Mouse (Mus musculus) ES-E14 (cell line): ENCODE measurements around the gene Neil1. TPM values are rescaled to one million over a fixed set of nuclear protein-coding genes. Genes with fewer than 3 reads are reported as not detected.

Experiments used
- DNase-seq: peaks from one replicate; pipeline ENCODE4 v3.0.0-alpha.2; 2013; ENCODE audit warnings: low read depth, low spot score
- H3K27ac ChIP-seq: 2 replicates; pipeline ENCODE4 v1.5.1; 2012; ENCODE audit warnings: low read depth, mild to moderate bottlenecking, low read length, moderate library complexity, mixed read lengths; ENCODE audit not compliant: poor library complexity, insufficient read depth, severe bottlenecking
- H3K36me3 ChIP-seq: 2 replicates; pipeline ENCODE4 v1.6.1; 2012; ENCODE audit warnings: mild to moderate bottlenecking, low read length, moderate library complexity, mixed read lengths; ENCODE audit not compliant: control insufficient read depth, poor library complexity, insufficient read depth, severe bottlenecking
- H3K4me1 ChIP-seq, 2 experiments: fragments of 150-350 bp in 1 of 2; sonication (generic) in 1 of 2; 2 replicates each; pipeline ENCODE4 v1.6.1; 2012; ENCODE audit warnings: low read length in 2 of 2, mild to moderate bottlenecking in 1 of 2, mixed read lengths in 1 of 2; ENCODE audit not compliant: control insufficient read depth in 2 of 2, insufficient read depth in 2 of 2, poor library complexity in 1 of 2
- H3K4me3 ChIP-seq, 2 experiments: fragments of 150-350 bp in 1 of 2; sonication (generic) in 1 of 2; 2 replicates each; pipeline ENCODE4 v1.5.1; 2012; ENCODE audit warnings: low read length in 2 of 2, low read depth in 1 of 2, mild to moderate bottlenecking in 1 of 2, mixed read lengths in 1 of 2; ENCODE audit not compliant: insufficient read depth in 1 of 2, poor library complexity in 1 of 2, severe bottlenecking in 1 of 2
- H3K9ac ChIP-seq: 2 replicates; pipeline ENCODE4 v1.6.1; 2012; ENCODE audit warnings: low read depth, mild to moderate bottlenecking, low read length, mixed read lengths; ENCODE audit not compliant: poor library complexity, insufficient read depth, severe bottlenecking
- H3K9me3 ChIP-seq: fragments of 150-350 bp; sonication (generic); 2 replicates; pipeline ENCODE4 v1.6.1; 2012; ENCODE audit warnings: low read depth, mild to moderate bottlenecking, low read length; ENCODE audit not compliant: control insufficient read depth, insufficient read depth
- CHD2 ChIP-seq: IDR thresholded peaks from 2 replicates; pipeline ENCODE4 v1.6.1; 2014; ENCODE audit warnings: mild to moderate bottlenecking, low read depth, low read length, inconsistent platforms
- HCFC1 ChIP-seq: IDR thresholded peaks from 2 replicates; pipeline ENCODE4 v1.6.1; 2012; ENCODE audit warnings: low read length, inconsistent platforms, borderline replicate concordance; ENCODE audit not compliant: insufficient read depth
- MAFK ChIP-seq: IDR thresholded peaks from 2 replicates; pipeline ENCODE4 v1.6.1; 2014; ENCODE audit warnings: mild to moderate bottlenecking, low read depth, low read length, inconsistent platforms; ENCODE audit not compliant: insufficient read depth
- ZC3H11A ChIP-seq: IDR thresholded peaks from 2 replicates; pipeline ENCODE4 v1.6.1; 2012; ENCODE audit warnings: low read depth, mild to moderate bottlenecking, inconsistent platforms, low read length, borderline replicate concordance
- ZNF384 ChIP-seq: IDR thresholded peaks from 2 replicates; pipeline ENCODE4 v1.6.1; 2012; ENCODE audit warnings: low read depth, low read length, inconsistent platforms
- in situ Hi-C, 2 experiments: fragments of 600-800 bp; cut with MboI; formaldehyde crosslinking; loops; one replicate each; pipeline ENCODE4 v1.15.1; 2025; ENCODE audit warnings: low sequenced_read_pairs in 2 of 2, inconsistent platforms in 1 of 2; ENCODE audit not compliant: unreplicated experiment in 2 of 2
- total RNA-seq: library from RNA; depleted of rRNA; stranded (reverse); fragments of 300-350 nt; gene quantifications from 2 replicates; pipeline ENCODE4 v1.2.3, GENCODE M21; 2012

Neil1 gene
- total RNA-seq, 1 experiment = 4.4 TPM

DNA sequence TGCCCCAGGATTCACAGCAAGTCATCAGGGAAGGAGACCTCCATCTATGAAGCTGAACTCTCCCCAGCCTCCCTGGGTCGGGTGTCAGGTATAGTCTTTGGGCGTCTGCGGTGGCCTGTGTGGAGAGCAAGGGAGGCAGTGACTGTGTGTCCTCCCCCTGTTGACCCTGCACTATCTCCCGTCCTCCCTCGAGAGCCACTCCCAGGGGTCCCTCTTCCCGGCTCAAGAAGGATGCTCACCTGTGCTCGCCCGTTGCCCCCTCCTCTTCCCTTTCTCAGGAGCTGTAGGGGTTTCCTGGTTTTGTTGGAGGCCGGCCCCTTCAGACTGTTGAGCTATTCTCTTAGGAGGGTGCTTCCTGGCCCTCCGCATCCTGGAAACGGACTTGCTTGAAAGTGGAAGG lies 4.9 kb downstream of the Neil1 start:
- no peak overlapping the region for H3K27ac ChIP-seq
- H3K9ac ChIP-seq = no peak overlapping the region
- DNase-seq = no peak
- H3K36me3 ChIP-seq = peaks cover 44% of the 10 kb centered on the region
- peaks cover 3 to 10% of the 10 kb centered on the region in 2 experiments; a peak in 3 of 4 replicates for H3K4me1 ChIP-seq
- TF ChIP-seq CHD2 = no peak
- TF ChIP-seq ZC3H11A = no peak
- TF ChIP-seq HCFC1 = no peak
- TF ChIP-seq ZNF384 = no peak
- TF ChIP-seq MAFK = no peak
- H3K9me3 ChIP-seq = no peaks in the 10 kb centered on the region
- in situ Hi-C loops = no loop called here
- no peak overlapping the region for H3K4me3 ChIP-seq

DNA sequence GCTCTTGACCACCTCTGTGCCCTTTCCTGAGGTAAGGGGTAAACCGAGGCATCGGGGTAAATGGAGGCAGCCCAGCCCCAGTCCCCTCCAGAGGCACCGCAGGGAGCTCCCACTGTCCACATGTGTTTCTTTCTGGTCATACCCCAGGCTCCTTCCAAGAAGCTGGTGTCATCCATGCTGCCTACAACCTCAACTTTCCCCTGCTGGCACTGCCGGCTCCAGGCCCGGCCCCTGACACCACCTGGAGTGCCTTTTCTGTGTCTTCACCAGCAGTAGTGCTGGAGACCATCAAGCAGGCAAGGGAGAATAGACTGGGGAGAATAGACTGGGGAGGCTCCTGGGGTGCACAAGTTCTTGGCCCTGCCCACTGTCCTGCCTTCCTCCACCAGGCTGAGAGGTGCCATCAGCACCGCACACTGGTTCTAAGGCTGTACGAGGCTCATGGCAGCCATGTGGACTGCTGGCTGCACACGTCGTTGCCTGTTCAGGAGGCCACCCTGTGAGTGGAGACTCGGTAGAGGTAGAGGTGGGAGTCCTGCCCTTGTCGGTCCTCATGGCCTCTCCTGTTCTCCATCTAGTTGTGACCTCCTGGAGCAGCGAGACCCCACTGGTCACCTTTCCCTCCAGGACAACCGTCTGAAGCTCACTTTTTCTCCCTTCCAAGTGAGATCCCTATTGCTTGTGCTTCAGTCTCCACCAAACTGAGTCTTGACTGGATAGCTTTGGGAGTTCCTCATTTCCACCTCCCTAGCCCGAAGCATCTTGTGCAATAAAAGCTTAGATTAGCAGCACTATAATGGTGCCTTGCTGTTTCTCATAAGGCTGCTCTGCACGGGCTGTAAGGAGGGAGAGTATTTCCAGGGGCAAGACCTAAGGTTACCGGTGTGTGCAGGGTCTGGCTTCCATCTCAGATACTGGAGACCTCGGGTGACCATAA lies 6.4 kb downstream of the Neil1 start:
- H3K4me1 ChIP-seq = peaks cover 3% of the 10 kb centered on the region in 2 experiments; a peak in 3 of 4 replicates
- H3K9me3 ChIP-seq = no peaks in the 10 kb centered on the region
- in situ Hi-C loops = no loop called here
- TF ChIP-seq HCFC1 (no peak), ZNF384 (no peak), CHD2 (no peak), MAFK (no peak), ZC3H11A (no peak)
- H3K27ac ChIP-seq = no peak overlapping the region
- peaks cover 59% of the 10 kb centered on the region for H3K36me3 ChIP-seq
- no peak overlapping the region for H3K4me3 ChIP-seq
- H3K9ac ChIP-seq = no peak overlapping the region
- no peak for DNase-seq

DNA sequence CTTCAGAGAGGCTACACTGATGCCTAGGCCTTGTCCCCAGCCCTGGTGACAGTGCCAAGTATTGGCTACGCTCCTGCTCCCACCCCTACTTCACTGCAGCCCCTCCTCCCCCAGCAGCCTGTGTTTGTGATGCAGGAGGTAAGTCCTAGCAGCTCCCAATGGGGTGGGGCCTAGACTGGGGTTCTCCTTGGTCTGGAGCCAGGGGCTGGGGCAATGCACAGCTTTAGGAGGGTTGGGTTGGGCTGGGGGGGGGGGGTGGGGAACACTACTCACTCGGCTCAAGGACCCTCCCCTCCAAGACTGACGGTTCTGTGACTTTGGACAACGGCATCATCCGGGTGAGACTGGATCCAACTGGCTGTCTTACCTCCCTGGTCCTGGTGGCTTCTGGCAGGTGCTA lies 8.5 kb downstream of the Neil1 start:
- no peaks in the 10 kb centered on the region for H3K9me3 ChIP-seq
- H3K27ac ChIP-seq = no peak overlapping the region
- H3K9ac ChIP-seq = no peak overlapping the region
- H3K36me3 ChIP-seq = peaks cover 68% of the 10 kb centered on the region
- H3K4me1 ChIP-seq = peaks cover 0 to 3% of the 10 kb centered on the region in 2 experiments; a peak in 1 of 4 replicates
- DNase-seq = no peak
- TF ChIP-seq ZC3H11A (no peak), CHD2 (no peak), MAFK (no peak), HCFC1 (no peak), ZNF384 (no peak)
- in situ Hi-C loops = no loop called here
- H3K4me3 ChIP-seq = no peak overlapping the region

DNA sequence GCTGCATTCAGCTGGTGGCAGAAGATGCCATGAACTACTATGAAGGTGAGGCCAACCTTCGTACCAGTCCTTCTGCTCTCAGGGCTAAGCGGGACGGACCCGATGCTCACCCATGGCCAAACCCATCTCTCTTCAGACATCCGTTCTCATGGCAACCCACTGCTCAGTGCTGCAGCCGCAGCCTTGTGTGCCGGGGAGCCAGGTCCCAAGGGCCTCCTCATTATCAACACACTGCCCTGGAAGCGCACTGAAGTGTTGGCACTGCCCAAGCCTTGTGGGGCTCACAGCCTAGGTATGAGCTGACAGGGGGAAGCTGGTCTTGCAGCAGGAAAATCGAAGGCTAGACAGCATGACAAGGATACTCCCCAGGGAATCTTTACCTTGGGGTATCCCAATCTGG lies 9.0 kb downstream of the Neil1 start:
- no peak overlapping the region for H3K27ac ChIP-seq
- TF ChIP-seq MAFK (no peak), HCFC1 (no peak), ZNF384 (no peak), ZC3H11A (no peak), CHD2 (no peak)
- no peak overlapping the region for H3K9ac ChIP-seq
- in situ Hi-C loops = no loop called here
- no peaks in the 10 kb centered on the region for H3K9me3 ChIP-seq
- peaks cover 0 to 3% of the 10 kb centered on the region in 2 experiments; a peak in 1 of 4 replicates for H3K4me1 ChIP-seq
- peaks cover 68% of the 10 kb centered on the region for H3K36me3 ChIP-seq
- H3K4me3 ChIP-seq = no peak overlapping the region
- no peak for DNase-seq
